8 mouse cellular contexts compared by ENCODE assay signal in genomic region chr2:90847681-90848050, GRCm38 (mm10). TPM values are rescaled to one million over a fixed set of nuclear protein-coding genes. Genes with fewer than 3 reads are reported as not detected.
DNase-seq lines count a peak whose midpoint lies in the region; ATAC-seq and TF ChIP-seq lines count a peak whose summit lies in the region.

No protein-coding gene starts in this region.

- DNase-seq in heart, embryonic 10.5 days (ENCODE audit: low spot score), result no peak
- no peak for DNase-seq in heart, postnatal 36 days
- DNase-seq in forebrain, embryonic 14.5 days (ENCODE audit: low spot score), result peak; percentile 57
- DNase-seq in liver, postnatal 0 days, result no peak
- DNase-seq in retina, embryonic 14.5 days (ENCODE audit: low spot score), result no peak
- DNase-seq in spleen, adult 12 weeks (ENCODE audit: low spot score), result no peak

- WGBS in heart, embryonic 10.5 days, result 2% methylated on average over 13 of the region's 13 CpGs
- WGBS in forebrain, embryonic 14.5 days, result under 1% methylated on average over 13 of the region's 13 CpGs
- WGBS in liver, postnatal 0 days (ENCODE audit: insufficient replicate concordance), result under 1% methylated on average over 13 of the region's 13 CpGs

- H3K27ac ChIP-seq in heart, embryonic 10.5 days, result peak overlapping the region; percentile 93
- peak overlapping the region; percentile 83 for H3K27ac ChIP-seq in forebrain, embryonic 14.5 days (ENCODE audit: low read depth, low read length)
- peak overlapping the region; percentile 92 for H3K27ac ChIP-seq in liver, postnatal 0 days (ENCODE audit: low read depth)

- no peak for TF ChIP-seq EP300 in liver, postnatal 0 days (IDR thresholded peaks at IDR 0.05; ENCODE audit: low read depth)

- H3K4me1 ChIP-seq in heart, embryonic 10.5 days, result peaks cover 12% of the 10 kb centered on the region
- peaks cover 34% of the 10 kb centered on the region for H3K4me1 ChIP-seq in E14TG2a.4 (replicated peaks; ENCODE audit: low read depth, low read length)
- peaks cover 17% of the 10 kb centered on the region for H3K4me1 ChIP-seq in forebrain, embryonic 14.5 days (ENCODE audit: control insufficient read depth, insufficient read depth, low read length)
- peaks cover 23% of the 10 kb centered on the region for H3K4me1 ChIP-seq in liver, postnatal 0 days (ENCODE audit: insufficient read depth)

- peak overlapping the region; percentile 53 for H3K4me2 ChIP-seq in forebrain, embryonic 14.5 days (ENCODE audit: low read length)
- peak overlapping the region; percentile 89 for H3K4me2 ChIP-seq in liver, postnatal 0 days (ENCODE audit: low read depth, low read length)

- no peak for ATAC-seq in forebrain, embryonic 14.5 days
- ATAC-seq in liver, postnatal 0 days, result no peak
- no peak for ATAC-seq in erythroid progenitor cell, adult 5-6 weeks (replicated peaks; ENCODE audit: low FRiP score, poor library complexity, severe bottlenecking)

- no peaks in the 10 kb centered on the region for H3K9me3 ChIP-seq in heart, embryonic 10.5 days
- no peaks in the 10 kb centered on the region for H3K9me3 ChIP-seq in E14TG2a.4 (ENCODE audit: low read length)
- no peaks in the 10 kb centered on the region for H3K9me3 ChIP-seq in forebrain, embryonic 14.5 days (replicated peaks; ENCODE audit: control insufficient read depth, low read length)
- H3K9me3 ChIP-seq in liver, postnatal 0 days (ENCODE audit: low read length), result no peaks in the 10 kb centered on the region

- H3K9ac ChIP-seq in forebrain, embryonic 14.5 days (ENCODE audit: low read length), result peak overlapping the region; percentile 87
- peak overlapping the region; percentile 89 for H3K9ac ChIP-seq in liver, postnatal 0 days (replicated peaks)

- TF ChIP-seq CTCF in E14TG2a.4 (conservative IDR thresholded peaks at IDR 0.05; ENCODE audit: low read length), result no peak
- TF ChIP-seq CTCF in liver, postnatal 0 days (IDR thresholded peaks at IDR 0.05; ENCODE audit: low read depth), result no peak

- H3K36me3 ChIP-seq in heart, embryonic 10.5 days, result peaks cover 33% of the 10 kb centered on the region
- peaks cover 39% of the 10 kb centered on the region for H3K36me3 ChIP-seq in E14TG2a.4 (ENCODE audit: insufficient read depth, low read length)
- peaks cover 33% of the 10 kb centered on the region for H3K36me3 ChIP-seq in forebrain, embryonic 14.5 days (ENCODE audit: control insufficient read depth, insufficient read depth, low read length)
- peaks cover 24% of the 10 kb centered on the region for H3K36me3 ChIP-seq in liver, postnatal 0 days (replicated peaks; ENCODE audit: insufficient read depth, low read length)

- intact Hi-C loops in heart, postnatal 36 days (cut with DNase I), result loop anchor here (5.0 kb wide), 1 partner anchor 100 kb away; the partner anchor contains the start of gene Fnbp4

- no peaks in the 10 kb centered on the region for H3K27me3 ChIP-seq in heart, embryonic 10.5 days (ENCODE audit: insufficient read depth, poor library complexity, severe bottlenecking)
- H3K27me3 ChIP-seq in E14TG2a.4 (ENCODE audit: insufficient read depth, low read length), result no peaks in the 10 kb centered on the region
- H3K27me3 ChIP-seq in forebrain, embryonic 14.5 days (replicated peaks; ENCODE audit: control insufficient read depth, insufficient read depth, low read length), result no peaks in the 10 kb centered on the region
- no peaks in the 10 kb centered on the region for H3K27me3 ChIP-seq in liver, postnatal 0 days (ENCODE audit: insufficient read depth, low read length)

- peak overlapping the region; percentile 87 for H3K4me3 ChIP-seq in heart, embryonic 10.5 days
- H3K4me3 ChIP-seq in E14TG2a.4 (replicated peaks; ENCODE audit: low read length), result peak overlapping the region; percentile 95
- H3K4me3 ChIP-seq in forebrain, embryonic 14.5 days (ENCODE audit: low read depth, low read length), result peak overlapping the region; percentile 69
- H3K4me3 ChIP-seq in liver, postnatal 0 days (ENCODE audit: low read depth, low read length), result peak overlapping the region; percentile 81

RNA-seq across cellular contexts. Expression of gene Mtch2, which starts 0.7 kb away (rescaled TPM):
- polyA plus RNA-seq in heart, embryonic 10.5 days (2016; fragmentation: Nextera tagmentation; extraction: Ambion mirVana), result 252 and 254 TPM in 2 replicates
- total RNA-seq in heart, postnatal 36 days (2021), result 100 to 1,000 TPM; 194 to 211 TPM
- polyA plus RNA-seq in forebrain, embryonic 14.5 days (2014; fragmentation: Nextera tagmentation; extraction: Ambion mirVana), result 318 and 353 TPM in 2 replicates
- polyA plus RNA-seq in liver, postnatal 0 days (2015; fragmentation: Nextera tagmentation; extraction: Ambion mirVana), result 182 and 184 TPM in 2 replicates
- 55.3 and 63.1 TPM in 2 replicates for total RNA-seq in erythroid progenitor cell, adult 5-6 weeks (2015; ENCODE audit: low replicate concordance)
- 50.0 and 56.9 TPM in 2 replicates for total RNA-seq in erythroid progenitor cell, adult 5-6 weeks (2017; ENCODE audit: low replicate concordance)

RNA-seq across cellular contexts. Expression of gene C1qtnf4, which starts 38.0 kb away (rescaled TPM):
- polyA plus RNA-seq in heart, embryonic 10.5 days (2016; fragmentation: Nextera tagmentation; extraction: Ambion mirVana), result 8.6 and 11.1 TPM in 2 replicates
- total RNA-seq in heart, postnatal 36 days (2021), result 1 to 10 TPM; 2.6 to 5.1 TPM
- 18.4 and 18.8 TPM in 2 replicates for polyA plus RNA-seq in forebrain, embryonic 14.5 days (2014; fragmentation: Nextera tagmentation; extraction: Ambion mirVana)
- 2.9 and 3.1 TPM in 2 replicates for polyA plus RNA-seq in liver, postnatal 0 days (2015; fragmentation: Nextera tagmentation; extraction: Ambion mirVana)
- total RNA-seq in erythroid progenitor cell, adult 5-6 weeks (2015; ENCODE audit: low replicate concordance), result not detected in 2 replicates
- total RNA-seq in erythroid progenitor cell, adult 5-6 weeks (2017; ENCODE audit: low replicate concordance), result not detected in 2 replicates

RNA-seq across cellular contexts. Expression of gene Kbtbd4, which starts 56.9 kb away (rescaled TPM):
- polyA plus RNA-seq in heart, embryonic 10.5 days (2016; fragmentation: Nextera tagmentation; extraction: Ambion mirVana), result 33.2 and 42.2 TPM in 2 replicates
- total RNA-seq in heart, postnatal 36 days (2021), result 10 to 100 TPM; 22.1 to 23.8 TPM
- 51.1 and 55.9 TPM in 2 replicates for polyA plus RNA-seq in forebrain, embryonic 14.5 days (2014; fragmentation: Nextera tagmentation; extraction: Ambion mirVana)
- 8.7 and 9.8 TPM in 2 replicates for polyA plus RNA-seq in liver, postnatal 0 days (2015; fragmentation: Nextera tagmentation; extraction: Ambion mirVana)
- 9.0 and 11.3 TPM in 2 replicates for total RNA-seq in erythroid progenitor cell, adult 5-6 weeks (2015; ENCODE audit: low replicate concordance)
- total RNA-seq in erythroid progenitor cell, adult 5-6 weeks (2017; ENCODE audit: low replicate concordance), result 6.2 and 8.1 TPM in 2 replicates

RNA-seq across cellular contexts. Expression of gene Ndufs3, which starts 57.0 kb away (rescaled TPM):
- 276 and 329 TPM in 2 replicates for polyA plus RNA-seq in heart, embryonic 10.5 days (2016; fragmentation: Nextera tagmentation; extraction: Ambion mirVana)
- 100 to 1,000 TPM; 797 to 891 TPM for total RNA-seq in heart, postnatal 36 days (2021)
- polyA plus RNA-seq in forebrain, embryonic 14.5 days (2014; fragmentation: Nextera tagmentation; extraction: Ambion mirVana), result 230 and 240 TPM in 2 replicates
- 196 and 199 TPM in 2 replicates for polyA plus RNA-seq in liver, postnatal 0 days (2015; fragmentation: Nextera tagmentation; extraction: Ambion mirVana)
- total RNA-seq in erythroid progenitor cell, adult 5-6 weeks (2015; ENCODE audit: low replicate concordance), result 54.1 and 60.9 TPM in 2 replicates
- 19.4 and 20.4 TPM in 2 replicates for total RNA-seq in erythroid progenitor cell, adult 5-6 weeks (2017; ENCODE audit: low replicate concordance)
